In genomic region chr8:83698661-83699453, GRCm38 (mm10) we compare ENCODE assay signal across 7 mouse cellular contexts. TPM values are rescaled to one million over a fixed set of nuclear protein-coding genes. Genes with fewer than 3 reads are reported as not detected.
A peak's percentile ranks its signal among the peaks of the same experiment; 100 is the strongest.
DNase-seq lines count a peak whose midpoint lies in the region; ATAC-seq lines count a peak whose summit lies in the region.

Gene Pkn1 (minus strand): TSS chr8:83699179.

- peak; percentile 89 to 95 for DNase-seq in adrenal gland, adult (ENCODE audit: inconsistent age in 2 of 2, low spot score in 1 of 2)
- peak; percentile 79 for DNase-seq in embryo, embryonic 10 days (ENCODE audit: low spot score)
- DNase-seq in gonadal fat pad, adult 2 months (ENCODE audit: low read depth) = no peak
- DNase-seq in limb, embryonic 11.5 days (ENCODE audit: low spot score) = peak; percentile 84
- DNase-seq in spleen, adult 12 weeks (ENCODE audit: low spot score) = peak; percentile 51

- peak within 1 kb of the TSS; percentile 93 for H3K27ac ChIP-seq in intestine, embryonic 16.5 days (ENCODE audit: low read length)
- H3K27ac ChIP-seq in limb, embryonic 11.5 days (replicated peaks; ENCODE audit: low read depth, low read length) = peak within 1 kb of the TSS; percentile 70
- H3K27ac ChIP-seq in midbrain, embryonic 12.5 days (replicated peaks) = peak within 1 kb of the TSS; percentile 71

- peaks cover 40% of the 10 kb centered on the region for H3K4me1 ChIP-seq in intestine, embryonic 16.5 days (ENCODE audit: control insufficient read depth, insufficient read depth, low read length)
- peaks cover 13% of the 10 kb centered on the region for H3K4me1 ChIP-seq in limb, embryonic 11.5 days (ENCODE audit: control insufficient read depth, insufficient read depth, low read length)
- peaks cover 23% of the 10 kb centered on the region for H3K4me1 ChIP-seq in midbrain, embryonic 12.5 days

- H3K4me3 ChIP-seq in intestine, embryonic 16.5 days (ENCODE audit: low read length) = peak within 1 kb of the TSS; percentile 93
- H3K4me3 ChIP-seq in limb, embryonic 11.5 days (ENCODE audit: low read depth, low read length) = peak within 1 kb of the TSS; percentile 80
- H3K4me3 ChIP-seq in midbrain, embryonic 12.5 days = peak within 1 kb of the TSS; percentile 87

- H3K9me3 ChIP-seq in intestine, embryonic 16.5 days (ENCODE audit: control insufficient read depth, low read length) = no peaks in the 10 kb centered on the region
- no peaks in the 10 kb centered on the region for H3K9me3 ChIP-seq in limb, embryonic 11.5 days (ENCODE audit: control insufficient read depth, low read length)
- no peaks in the 10 kb centered on the region for H3K9me3 ChIP-seq in midbrain, embryonic 12.5 days

- ATAC-seq in intestine, embryonic 16.5 days = peak; percentile 88
- peak; percentile 81 for ATAC-seq in limb, embryonic 11.5 days (ENCODE audit: insufficient number of reproducible peaks, low FRiP score, low TSS enrichment, low read depth)
- peak; percentile 93 for ATAC-seq in midbrain, embryonic 12.5 days (ENCODE audit: low FRiP score, low read depth)

- peak within 1 kb of the TSS; percentile 86 for H3K4me2 ChIP-seq in intestine, embryonic 16.5 days (ENCODE audit: low read depth, low read length)
- peak within 1 kb of the TSS; percentile 85 for H3K4me2 ChIP-seq in limb, embryonic 11.5 days (ENCODE audit: low read depth, severe bottlenecking)
- peak within 1 kb of the TSS; percentile 96 for H3K4me2 ChIP-seq in midbrain, embryonic 12.5 days (replicated peaks)

- 1% methylated on average over 75 of the region's 85 CpGs for WGBS in intestine, embryonic 16.5 days
- WGBS in limb, embryonic 11.5 days = under 1% methylated on average over 48 of the region's 85 CpGs
- WGBS in midbrain, embryonic 12.5 days = under 1% methylated on average over 64 of the region's 85 CpGs

- no peaks in the 10 kb centered on the region for H3K36me3 ChIP-seq in intestine, embryonic 16.5 days (ENCODE audit: control insufficient read depth, insufficient read depth, low read length)
- no peaks in the 10 kb centered on the region for H3K36me3 ChIP-seq in limb, embryonic 11.5 days (ENCODE audit: control insufficient read depth, insufficient read depth, low read length)
- H3K36me3 ChIP-seq in midbrain, embryonic 12.5 days = no peaks in the 10 kb centered on the region

- peak within 1 kb of the TSS; percentile 97 for H3K9ac ChIP-seq in intestine, embryonic 16.5 days (ENCODE audit: low read depth, low read length)
- H3K9ac ChIP-seq in limb, embryonic 11.5 days (ENCODE audit: low read length) = peak within 1 kb of the TSS; percentile 88
- peak within 1 kb of the TSS; percentile 96 for H3K9ac ChIP-seq in midbrain, embryonic 12.5 days (replicated peaks)

- no peaks in the 10 kb centered on the region for H3K27me3 ChIP-seq in intestine, embryonic 16.5 days (replicated peaks; ENCODE audit: control insufficient read depth, insufficient read depth, low read length)
- H3K27me3 ChIP-seq in limb, embryonic 11.5 days (ENCODE audit: control insufficient read depth, insufficient read depth, low read length) = no peaks in the 10 kb centered on the region
- peaks cover 6% of the 10 kb centered on the region; the same call in 1 of the 2 replicates for H3K27me3 ChIP-seq in midbrain, embryonic 12.5 days

RNA-seq across cellular contexts. Expression of gene Pkn1, which starts in this region (rescaled TPM):
- polyA plus RNA-seq in gonadal fat pad, adult 2 months (2012; rRNA removed) = 63.3 and 63.6 TPM in 2 replicates
- polyA plus RNA-seq in intestine, embryonic 16.5 days (2015; fragmentation: Nextera tagmentation; extraction: Ambion mirVana) = 19.9 and 29.6 TPM in 2 replicates
- 28.8 and 30.1 TPM in 2 replicates for polyA plus RNA-seq in limb, embryonic 11.5 days (2014; fragmentation: Nextera tagmentation; extraction: Ambion mirVana)
- polyA plus RNA-seq in midbrain, embryonic 12.5 days (2016; fragmentation: Nextera tagmentation; extraction: Ambion mirVana) = 35.3 and 35.4 TPM in 2 replicates
